Mouse (Mus musculus): ENCODE data around the gene Itsn2. TPM values are rescaled to one million over a fixed set of nuclear protein-coding genes. Genes with fewer than 3 reads are reported as not detected.

Itsn2 gene
- total RNA-seq, 2 experiments from 2014 or later, result 17.4 to 21.0 TPM

Other genes with a start within 250 kb of the Itsn2 start
- 10 to 100 TPM; 22.2 to 22.5 TPM for gene Ncoa1, start 115.5 kb upstream of the Itsn2 start, total RNA-seq (2021)
- not detected for gene Gm3625, start 289 bp downstream of the Itsn2 start, total RNA-seq (2021)
- gene Fam228a, start 145.8 kb downstream of the Itsn2 start, total RNA-seq (2021), result not detected
- 1 to 10 TPM; 1.4 to 1.5 TPM for gene Pfn4, start 176.4 kb downstream of the Itsn2 start, total RNA-seq (2021)
- gene Fam228b, start 176.6 kb downstream of the Itsn2 start, total RNA-seq (2021), result 1 to 10 TPM; 3.8 to 5.5 TPM
- 10 to 100 TPM; 24.8 to 31.4 TPM for gene Sf3b6, start 224.9 kb downstream of the Itsn2 start, total RNA-seq (2021)
- 1 to 10 TPM; 1.0 to 1.2 TPM for gene Fkbp1b, start 249.0 kb downstream of the Itsn2 start, total RNA-seq (2021)

Measured in gastrocnemius, postnatal 36 days (tissue).